Mouse (Mus musculus) kidney, adult 18-20 months (tissue): ENCODE measurements around the gene Msmp.
"Not testable (repeated sequence)": the region's sequence is repeated elsewhere in the genome, so short reads cannot be mapped to it uniquely, and the experiment has no call there.

Experiments used
- DNase-seq: peaks from one replicate; pipeline ENCODE4 v3.0.0; 2021

Gene Msmp

DNA sequence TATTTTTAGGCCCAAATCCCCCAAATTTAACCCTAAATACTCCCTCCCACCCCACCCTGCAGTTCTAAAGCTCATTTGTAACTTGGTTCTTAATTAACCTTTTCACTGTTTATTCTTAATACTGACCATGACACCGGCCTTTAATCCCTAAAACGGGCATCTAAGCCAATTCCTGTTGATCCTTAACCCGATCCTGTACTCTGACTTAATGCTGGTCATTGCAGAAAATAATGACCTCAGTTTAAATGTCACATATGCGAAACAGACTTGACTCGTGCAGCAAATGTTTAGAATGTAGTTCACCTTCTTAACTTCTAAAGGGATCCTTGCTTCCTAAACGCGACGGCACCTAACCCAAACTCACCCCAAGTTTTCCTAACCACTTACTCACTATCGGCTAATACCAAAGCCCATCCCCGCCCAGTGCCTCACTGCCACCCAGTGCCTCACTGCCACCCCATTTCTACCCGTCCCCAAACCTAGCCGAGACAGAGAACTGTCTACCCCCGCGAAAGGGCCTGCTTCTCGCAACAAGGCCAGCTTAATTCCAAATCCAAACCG lies 22.8 kb downstream of the Msmp start:
- no peak for DNase-seq

DNA sequence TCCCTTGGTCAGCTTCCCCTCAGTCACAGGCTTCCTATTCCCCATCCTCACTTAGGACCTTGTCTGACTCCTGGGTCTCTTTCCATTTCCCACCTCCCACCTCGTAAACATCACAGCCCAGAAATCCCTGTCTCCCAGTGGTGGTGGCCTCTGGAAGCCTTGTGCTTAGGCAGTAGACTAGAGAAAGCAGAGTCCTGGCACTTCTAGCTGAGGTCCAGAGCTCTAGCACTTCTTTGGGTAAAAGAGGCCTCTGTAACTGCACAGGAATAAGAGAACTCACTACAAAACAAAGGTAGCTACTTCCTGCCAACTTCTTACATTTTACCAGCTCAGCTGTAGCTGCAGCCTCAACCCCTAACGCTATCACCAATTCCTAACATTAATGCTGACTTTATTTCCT lies 23.3 kb downstream of the Msmp start:
- DNase-seq: peak; percentile 15

GRCm38 (mm10) chr4:43560243-43560611 lies 24.1 kb downstream of the Msmp start:
- DNase-seq: peak; percentile 50

DNA sequence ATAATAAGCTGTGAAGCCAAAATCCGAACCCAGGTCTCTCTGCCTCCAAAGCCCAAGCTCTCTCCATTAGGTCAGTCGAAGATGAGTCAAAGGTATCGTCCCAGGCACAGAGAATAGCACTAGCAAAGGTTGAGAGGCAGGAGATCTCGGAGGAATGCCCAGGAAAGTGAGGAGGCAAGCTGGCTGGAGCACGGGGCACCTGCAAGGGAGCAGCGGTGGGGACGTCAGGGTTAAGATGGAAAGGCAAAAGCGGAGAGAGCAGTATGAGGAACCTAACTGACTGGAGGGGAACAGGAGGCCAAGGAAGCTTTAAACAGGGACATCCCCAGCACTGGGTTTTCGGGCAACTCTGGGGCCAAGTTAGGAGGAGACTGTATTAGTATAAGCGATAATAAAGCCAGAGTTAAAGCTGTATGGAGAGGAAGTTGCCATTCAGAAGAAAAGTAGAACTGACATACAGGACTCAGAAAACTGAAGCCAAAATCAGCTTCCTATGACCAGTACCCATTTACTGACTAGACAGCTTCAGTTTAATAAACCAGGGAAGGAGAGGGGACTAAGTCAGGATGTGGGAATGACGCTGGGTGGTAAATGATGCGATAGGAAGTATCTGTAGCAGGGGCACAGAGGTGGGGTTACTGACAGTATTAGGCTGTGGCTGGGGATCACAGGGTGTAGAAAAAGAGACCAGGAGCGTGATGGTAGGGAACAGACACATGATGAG lies 24.6 kb downstream of the Msmp start:
- DNase-seq: peak; percentile 20

DNA sequence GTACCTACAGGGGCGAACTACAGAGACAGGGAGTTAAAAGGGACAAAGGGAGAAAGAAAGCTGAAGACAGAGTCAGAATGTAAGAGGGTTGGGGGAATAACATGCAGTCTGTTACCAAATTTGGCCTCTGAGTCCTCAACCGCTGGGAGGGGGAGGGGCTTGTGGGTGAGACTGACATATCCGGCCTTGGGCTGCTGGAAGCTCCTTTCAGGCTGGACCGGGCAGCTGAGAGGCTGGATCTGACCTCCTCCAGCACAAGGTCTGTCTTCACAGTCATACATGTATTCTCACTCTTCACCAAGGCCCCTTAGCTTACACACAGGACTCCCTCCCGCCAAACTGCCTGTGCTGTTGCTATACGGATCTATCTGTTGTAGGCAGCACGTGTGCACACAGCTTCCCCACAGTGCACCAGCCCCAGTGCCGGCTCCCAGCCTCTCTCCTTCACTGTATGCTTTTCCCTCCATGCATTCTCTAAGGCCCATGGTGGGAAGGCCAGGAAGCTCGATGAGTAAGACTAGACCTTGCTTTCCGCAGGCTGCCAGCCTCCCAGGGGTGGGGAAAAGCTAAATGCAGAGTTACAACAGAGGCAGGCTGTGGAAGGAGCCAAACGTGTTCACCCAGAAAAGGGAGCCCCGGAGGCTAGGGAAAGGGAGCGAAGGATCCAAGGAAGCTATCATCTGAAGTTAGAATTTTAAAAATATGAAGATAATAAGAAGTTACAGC lies 25.5 kb downstream of the Msmp start:
- peak; percentile 77 for DNase-seq

DNA sequence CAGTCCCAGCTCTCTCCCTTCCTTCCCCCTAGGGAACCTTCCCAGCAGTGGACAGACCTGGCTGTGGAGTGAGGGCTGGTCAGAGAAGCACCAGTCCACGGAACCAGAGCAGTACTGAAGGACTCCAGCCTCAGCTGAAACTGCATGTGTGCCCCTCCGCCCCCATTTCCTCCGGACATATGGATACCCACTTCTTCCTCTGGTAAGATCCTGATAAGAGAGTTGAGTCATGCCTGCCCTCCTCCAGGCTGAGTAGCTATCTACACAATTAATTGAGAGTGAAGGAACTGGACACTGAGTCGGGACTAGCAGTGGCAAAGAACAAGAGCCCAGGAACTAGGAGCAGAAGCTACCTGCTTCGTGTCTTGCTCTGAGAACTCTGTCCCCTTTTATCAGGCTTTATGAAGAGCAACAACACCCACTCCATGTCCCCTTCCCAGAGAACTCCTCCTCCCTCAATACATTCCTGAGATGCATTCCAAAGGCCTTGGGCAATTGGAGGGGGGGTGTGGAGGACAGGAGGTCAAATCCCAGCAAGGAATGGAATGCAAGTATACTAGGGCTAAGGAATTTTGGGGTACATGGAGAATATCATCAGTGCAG lies 26.2 kb downstream of the Msmp start:
- DNase-seq: no peak

DNA sequence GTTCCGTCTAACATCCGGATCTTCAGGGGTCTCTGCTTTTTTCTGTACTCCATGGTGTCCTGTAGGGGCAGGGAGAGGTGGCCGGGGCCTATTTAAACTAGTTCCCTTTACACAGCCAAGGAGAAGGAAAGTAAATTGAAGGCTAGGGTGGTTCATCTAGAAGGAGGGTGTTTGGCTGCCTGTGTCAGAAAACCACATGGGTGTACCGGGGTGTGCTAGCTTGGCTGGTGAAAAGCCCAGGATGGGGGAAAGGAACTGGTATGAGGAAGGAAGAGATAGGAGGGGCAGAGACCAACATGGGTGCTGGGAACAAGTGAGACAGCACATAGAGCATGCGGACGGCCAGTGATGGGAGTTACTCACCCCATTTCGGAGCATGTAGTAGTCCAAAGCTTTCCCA lies 28.4 kb downstream of the Msmp start:
- no peak for DNase-seq

DNA sequence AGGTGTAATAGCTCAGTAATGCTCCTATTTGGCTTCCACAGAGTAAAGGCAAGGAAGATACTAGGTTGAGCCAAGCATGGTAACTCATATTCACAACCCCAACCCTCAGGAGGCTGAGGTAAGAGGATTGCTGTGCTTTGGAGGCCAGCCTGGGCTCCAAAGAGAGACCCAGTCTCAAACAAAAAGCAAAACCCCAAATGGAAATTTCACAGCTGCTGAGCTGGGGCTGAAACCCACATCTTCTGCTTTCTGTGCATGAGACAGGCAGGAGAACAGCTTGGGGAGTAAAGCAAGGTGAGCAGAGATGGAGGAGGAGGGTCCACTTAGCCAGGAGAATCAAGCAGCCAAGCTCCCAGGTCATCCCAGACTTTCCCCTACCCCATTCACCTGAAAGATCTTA lies 30.4 kb downstream of the Msmp start:
- no peak for DNase-seq

GRCm38 (mm10) chr4:43552437-43552836 lies 31.9 kb downstream of the Msmp start:
- no peak for DNase-seq

- DNase-seq: not testable (repeated sequence)
These were observed 32.4 kb downstream of the Msmp start for GRCm38 (mm10) chr4:43551854-43552253.

DNA sequence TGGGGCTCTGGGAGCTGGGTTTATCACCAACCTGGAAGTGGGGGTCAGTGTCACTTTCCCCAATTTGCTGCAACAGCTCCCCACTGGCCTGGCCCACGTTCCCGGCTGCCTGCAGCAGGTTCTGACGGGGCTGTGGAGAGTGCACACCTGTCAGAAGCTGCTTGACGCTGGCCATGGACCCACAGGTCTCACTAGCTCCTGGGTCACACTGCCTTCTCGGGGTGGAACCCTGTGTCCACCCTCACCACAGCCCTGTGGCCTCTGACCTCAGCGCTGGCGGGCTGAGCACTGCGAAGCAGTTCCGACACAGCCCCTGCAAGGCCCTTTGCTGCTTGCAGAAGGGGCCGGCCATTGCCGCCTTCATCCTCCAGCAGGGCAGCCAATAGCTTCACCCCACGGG lies 35.2 kb downstream of the Msmp start:
- DNase-seq: no peak

- no peak for DNase-seq
These were observed 37.1 kb downstream of the Msmp start for GRCm38 (mm10) chr4:43547160-43547559.

DNA sequence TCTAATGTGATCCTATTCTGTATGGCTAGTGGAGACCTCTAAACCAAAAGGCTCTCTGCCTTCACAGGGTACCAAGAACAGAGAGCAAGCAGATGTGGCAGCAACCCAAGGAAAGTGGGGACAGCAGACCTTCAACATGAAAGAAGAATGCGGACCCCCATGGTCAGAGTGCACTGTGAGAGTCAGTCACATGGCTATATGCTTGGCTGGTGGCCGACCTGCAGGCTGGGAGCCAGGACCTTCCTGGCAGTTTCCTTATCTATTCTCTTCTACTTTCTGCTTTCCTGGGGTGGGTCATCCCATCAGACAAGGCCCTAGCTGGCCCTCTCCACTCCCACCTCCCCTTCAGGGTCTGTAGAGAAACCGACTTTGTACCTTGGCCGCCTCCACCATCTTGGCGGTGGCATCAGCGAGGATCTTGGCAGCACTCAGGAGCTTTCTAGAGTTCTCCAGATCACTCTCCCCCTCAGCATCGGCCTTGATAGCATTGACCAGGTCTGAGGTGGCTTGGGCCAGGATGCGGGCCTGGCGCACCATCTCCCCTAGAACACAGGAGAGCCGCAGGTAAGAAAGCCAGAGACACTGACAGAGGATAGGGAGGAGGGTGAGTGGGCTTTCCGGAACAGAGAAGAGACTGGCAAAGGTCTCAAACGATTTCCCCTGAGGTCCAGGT lies 37.8 kb downstream of the Msmp start:
- peak; percentile 52 for DNase-seq

DNA sequence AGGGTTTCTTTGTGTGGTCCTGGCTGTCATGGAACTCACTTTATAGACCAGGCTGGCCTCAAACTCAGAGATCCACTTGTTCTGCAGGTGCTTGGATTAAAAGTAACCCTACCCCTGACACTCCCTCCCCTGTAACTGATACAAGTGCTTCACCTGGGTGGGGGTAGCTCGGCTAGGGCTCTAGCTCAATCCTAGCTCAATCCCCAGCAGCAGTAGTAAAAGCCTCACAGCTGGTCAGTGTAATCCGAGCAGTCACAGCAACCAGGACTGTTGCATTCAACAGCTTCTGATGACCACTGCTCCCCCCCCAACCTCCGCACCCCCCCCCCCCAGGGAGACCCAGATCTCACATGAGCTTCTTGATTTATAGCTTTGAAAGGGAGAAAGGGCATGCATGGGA lies 42.2 kb downstream of the Msmp start:
- no peak for DNase-seq

- DNase-seq: no peak
These were observed 48.3 kb downstream of the Msmp start for GRCm38 (mm10) chr4:43536031-43536430.

GRCm38 (mm10) chr4:43535628-43536027 lies 48.7 kb downstream of the Msmp start:
- no peak for DNase-seq

GRCm38 (mm10) chr4:43533270-43533669 lies 51.0 kb downstream of the Msmp start:
- peak; percentile 41 for DNase-seq
